Mouse (Mus musculus): ENCODE measurements around the gene Sult2a7.

Sult2a7 gene

GRCm38 (mm10) chr7:14494130-14494529, at the start of gene Sult2a7:
Sult2a7 (minus strand) TSS chr7:14494230.
- CTCF ChIA-PET = no interaction called here

- CTCF ChIA-PET = no interaction called here
Measured at GRCm38 (mm10) chr7:14525280-14525679, 31.2 kb upstream of the Sult2a7 start.

DNA sequence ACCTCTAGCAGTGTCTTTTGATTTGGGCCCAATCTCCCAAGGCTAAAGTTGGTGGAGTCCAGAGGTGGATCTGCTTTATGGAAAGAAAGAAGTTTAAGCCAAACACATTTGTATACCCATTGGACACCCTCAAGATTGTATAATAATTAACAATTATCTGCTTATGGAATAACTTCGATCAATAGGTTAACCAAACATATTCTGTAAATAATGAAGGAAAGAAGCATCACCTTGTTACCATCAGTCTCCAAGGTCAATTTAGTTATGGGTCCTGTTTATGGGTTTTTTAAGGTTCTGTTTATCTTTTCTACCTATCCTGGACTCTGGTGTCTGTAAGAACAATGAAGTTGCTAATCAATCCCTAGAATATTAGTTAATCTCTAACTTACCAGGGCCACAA, 28.6 kb upstream of the Sult2a7 start:
- CTCF ChIA-PET = no interaction called here

GRCm38 (mm10) chr7:14518301-14518700, 24.3 kb upstream of the Sult2a7 start:
- CTCF ChIA-PET = no interaction called here

DNA sequence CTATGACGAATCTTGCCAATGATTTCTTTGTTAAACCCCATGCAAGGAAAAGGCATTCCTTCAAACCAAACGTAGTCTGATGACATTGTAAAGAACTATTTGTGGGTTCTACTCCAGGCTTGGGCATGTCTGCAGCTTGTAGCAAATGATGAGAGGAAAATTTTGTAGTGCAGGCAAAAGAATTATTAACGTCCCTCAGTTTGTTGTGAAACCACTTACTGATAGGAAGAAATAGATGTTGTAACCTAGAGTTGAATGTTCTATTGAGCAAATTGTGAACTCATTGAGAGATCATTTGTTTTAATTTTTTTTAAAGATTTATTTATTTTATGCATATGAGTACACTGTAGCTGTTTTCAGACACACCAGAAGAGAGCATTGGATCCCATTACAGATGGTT, 1.1 kb downstream of the Sult2a7 start:
- CTCF ChIA-PET = no interaction called here

- CTCF ChIA-PET = no interaction called here
Measured at GRCm38 (mm10) chr7:14446534-14446933, 47.5 kb downstream of the Sult2a7 start, which contains the start of gene Sult2a8. Sult2a8 (minus strand) TSS chr7:14446769.

GRCm38 (mm10) chr7:14439581-14439980, 54.4 kb downstream of the Sult2a7 start:
- CTCF ChIA-PET = no interaction called here

DNA sequence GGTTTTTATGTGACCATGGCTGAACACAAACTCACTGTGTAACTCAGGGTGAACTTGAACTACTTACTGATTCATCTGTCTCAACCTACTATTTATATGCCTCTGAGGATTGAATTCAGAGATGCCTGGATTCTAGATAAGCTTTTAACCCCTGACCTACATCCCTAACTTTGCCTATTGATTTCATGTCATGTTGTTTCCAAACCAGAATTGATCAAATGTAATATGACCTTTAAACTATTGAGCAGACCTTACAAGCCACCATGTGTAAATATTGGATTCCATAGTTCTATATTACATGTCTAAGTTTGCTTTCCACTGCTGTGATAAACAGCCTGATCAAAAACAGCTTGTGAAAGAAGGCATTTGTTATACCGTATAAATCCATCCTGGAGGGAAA, 55.5 kb downstream of the Sult2a7 start:
- CTCF ChIA-PET = no interaction called here

DNA sequence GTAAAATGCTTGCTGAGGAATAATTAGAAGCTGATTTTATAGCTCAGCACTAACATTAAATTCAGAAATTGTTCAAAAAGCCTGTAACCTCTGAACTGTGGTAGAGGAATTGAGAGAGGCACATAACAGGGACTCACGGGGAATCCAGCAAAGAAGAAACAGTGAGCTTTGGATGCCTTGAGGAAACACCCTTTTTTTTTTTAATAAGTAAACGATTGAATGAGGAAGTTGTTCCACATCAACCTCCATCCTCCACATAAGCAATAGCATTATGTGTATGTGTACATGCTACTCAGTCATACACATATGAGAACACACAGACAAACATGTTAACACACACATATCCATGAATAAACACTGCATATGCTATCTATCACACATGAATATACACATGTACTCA, 56.0 kb downstream of the Sult2a7 start:
- CTCF ChIA-PET = no interaction called here

All from spleen, embryonic (tissue).